Mouse (Mus musculus) ES-Bruce4 (cell line): ENCODE measurements around the gene Prkar1a.

ENCODE experiments used
- CTCF ChIP-seq: IDR thresholded peaks from one replicate; pipeline ENCODE4 v1.8.1; 2011; ENCODE audit warnings: low read depth, low read length
- POLR2A ChIP-seq: IDR thresholded peaks from one replicate; pipeline ENCODE4 v1.8.1; 2011; ENCODE audit warnings: low read length; ENCODE audit not compliant: insufficient read depth

DNA sequence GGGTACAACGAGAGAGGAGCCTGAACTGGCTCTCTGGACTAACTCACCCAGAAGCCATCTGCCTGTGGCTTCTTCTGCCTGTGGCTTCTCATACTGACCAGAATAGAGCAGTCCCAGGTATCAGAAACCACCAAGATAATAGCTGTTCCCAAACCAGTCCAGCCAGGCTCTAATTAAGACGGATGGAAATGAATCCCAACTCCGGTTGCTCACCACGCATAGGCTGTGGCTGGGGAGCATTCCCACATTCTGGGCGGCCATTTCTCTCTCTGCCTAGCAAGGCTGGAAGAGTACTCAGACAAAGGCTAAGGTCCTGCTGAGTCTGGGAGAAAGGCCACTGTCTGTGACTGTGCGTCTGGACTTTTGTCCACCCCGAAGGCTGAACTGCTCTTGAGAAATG, 67.8 kb downstream of the Prkar1a start:
- TF ChIP-seq POLR2A (no peak), CTCF (no peak)
